Mouse (Mus musculus): Measurements from ENCODE around the gene Ptgr2. TPM values are rescaled to one million over a fixed set of nuclear protein-coding genes. Genes with fewer than 3 reads are reported as not detected.

Ptgr2 gene
- polyA plus RNA-seq, 1 experiment from 2014 or later = 35.3 TPM

DNA sequence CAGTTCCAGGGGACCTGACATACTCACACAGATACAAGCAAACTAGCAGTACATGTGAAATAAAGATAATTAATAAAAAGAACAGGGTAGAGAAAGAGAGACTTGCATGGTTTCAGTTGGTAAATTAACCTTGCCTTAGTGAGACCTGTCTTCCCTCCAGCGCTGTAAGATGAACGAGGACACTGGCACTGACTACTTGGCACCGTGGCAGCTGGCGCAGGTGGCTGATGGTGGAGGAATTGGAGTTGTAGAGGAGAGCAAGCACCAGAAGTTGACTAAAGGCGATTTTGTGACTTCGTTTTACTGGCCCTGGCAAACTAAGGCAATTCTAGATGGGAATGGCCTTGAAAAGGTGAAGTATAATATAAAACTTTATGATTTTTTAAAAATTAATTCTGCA, 12.8 kb downstream of the Ptgr2 start:
- Histone ChIP-seq H3K36me3 (ENCODE audit: control insufficient read depth, insufficient read depth) (peaks cover 63% of the 10 kb centered on the region), H3K9ac (ENCODE audit: low read depth, low read length) (no peak overlapping the region), H3K27me3 (replicated peaks; ENCODE audit: control insufficient read depth, insufficient read depth, low read length) (no peaks in the 10 kb centered on the region), H3K4me3 (ENCODE audit: low read depth, low read length) (no peak overlapping the region), H3K9me3 (ENCODE audit: control insufficient read depth) (no peaks in the 10 kb centered on the region), H3K4me1 (replicated peaks; ENCODE audit: control insufficient read depth, insufficient read depth, low read length) (no peaks in the 10 kb centered on the region), H3K4me2 (replicated peaks; ENCODE audit: low read depth) (no peak overlapping the region), H3K27ac (ENCODE audit: low read depth, low read length) (no peak overlapping the region)
- 93% methylated on average over 6 of the region's 6 CpGs for WGBS
- no peak for ATAC-seq
- no peak for TF ChIP-seq CTCF (IDR thresholded peaks at IDR 0.05; ENCODE audit: low read depth)

GRCm38 (mm10) chr12:84299265-84299664, 14.2 kb downstream of the Ptgr2 start:
- Histone ChIP-seq H3K4me1 (replicated peaks; ENCODE audit: control insufficient read depth, insufficient read depth, low read length) (no peaks in the 10 kb centered on the region), H3K9me3 (ENCODE audit: control insufficient read depth) (no peaks in the 10 kb centered on the region), H3K4me3 (ENCODE audit: low read depth, low read length) (no peak overlapping the region), H3K27ac (ENCODE audit: low read depth, low read length) (no peak overlapping the region), H3K36me3 (ENCODE audit: control insufficient read depth, insufficient read depth) (peaks cover 60% of the 10 kb centered on the region), H3K4me2 (replicated peaks; ENCODE audit: low read depth) (no peak overlapping the region), H3K9ac (ENCODE audit: low read depth, low read length) (no peak overlapping the region), H3K27me3 (replicated peaks; ENCODE audit: control insufficient read depth, insufficient read depth, low read length) (no peaks in the 10 kb centered on the region)
- no peak for ATAC-seq
- WGBS = 98% methylated on average over 2 of the region's 2 CpGs
- no peak for TF ChIP-seq CTCF (IDR thresholded peaks at IDR 0.05; ENCODE audit: low read depth)

- no peaks in the 10 kb centered on the region for H3K4me1 ChIP-seq (replicated peaks; ENCODE audit: control insufficient read depth, insufficient read depth, low read length)
- peak; percentile 95 for ATAC-seq
- H3K9me3 ChIP-seq (ENCODE audit: control insufficient read depth) = no peaks in the 10 kb centered on the region
- no peak for TF ChIP-seq CTCF (IDR thresholded peaks at IDR 0.05; ENCODE audit: low read depth)
- H3K27me3 ChIP-seq (replicated peaks; ENCODE audit: control insufficient read depth, insufficient read depth, low read length) = no peaks in the 10 kb centered on the region
- H3K27ac ChIP-seq (ENCODE audit: low read depth, low read length) = peak overlapping the region; percentile 85
- no peak overlapping the region for H3K4me3 ChIP-seq (ENCODE audit: low read depth, low read length)
- H3K36me3 ChIP-seq (ENCODE audit: control insufficient read depth, insufficient read depth) = peaks cover 42% of the 10 kb centered on the region
- no peak overlapping the region for H3K9ac ChIP-seq (ENCODE audit: low read depth, low read length)
- 56% methylated on average over 5 of the region's 5 CpGs for WGBS
- no peak overlapping the region for H3K4me2 ChIP-seq (replicated peaks; ENCODE audit: low read depth)
Measured at GRCm38 (mm10) chr12:84304101-84304500, 19.1 kb downstream of the Ptgr2 start.

- Histone ChIP-seq H3K9ac (ENCODE audit: low read depth, low read length) (no peak overlapping the region), H3K27ac (ENCODE audit: low read depth, low read length) (peak overlapping the region; percentile 85), H3K4me1 (replicated peaks; ENCODE audit: control insufficient read depth, insufficient read depth, low read length) (no peaks in the 10 kb centered on the region), H3K9me3 (ENCODE audit: control insufficient read depth) (no peaks in the 10 kb centered on the region), H3K27me3 (replicated peaks; ENCODE audit: control insufficient read depth, insufficient read depth, low read length) (no peaks in the 10 kb centered on the region), H3K4me3 (ENCODE audit: low read depth, low read length) (no peak overlapping the region), H3K4me2 (replicated peaks; ENCODE audit: low read depth) (no peak overlapping the region), H3K36me3 (ENCODE audit: control insufficient read depth, insufficient read depth) (peaks cover 38% of the 10 kb centered on the region)
- 64% methylated on average over 1 of the region's 1 CpGs for WGBS
- TF ChIP-seq CTCF (IDR thresholded peaks at IDR 0.05; ENCODE audit: low read depth) = no peak
- ATAC-seq = no peak
Measured at GRCm38 (mm10) chr12:84304554-84304953, 19.5 kb downstream of the Ptgr2 start.

DNA sequence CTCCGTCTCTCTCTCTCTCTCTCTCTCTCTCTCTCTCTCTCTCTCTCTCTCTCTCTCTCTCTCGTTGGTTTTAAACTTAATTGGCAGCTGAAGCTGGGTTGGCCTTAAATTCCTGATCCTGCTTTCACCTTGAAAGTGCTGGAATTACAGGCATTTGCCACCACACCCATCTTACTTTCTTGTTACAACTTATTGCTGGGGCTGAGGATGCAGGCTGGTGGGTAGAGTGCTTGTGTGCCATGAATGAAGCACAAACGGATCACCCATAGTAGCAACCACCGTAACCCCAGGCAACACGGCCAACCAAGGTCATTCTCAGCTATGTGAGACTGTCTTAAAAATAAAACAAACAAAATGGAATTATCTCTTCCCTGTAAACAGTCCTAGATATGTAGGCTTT, 26.3 kb downstream of the Ptgr2 start:
- TF ChIP-seq CTCF (IDR thresholded peaks at IDR 0.05; ENCODE audit: low read depth) = no peak
- Histone ChIP-seq H3K27ac (ENCODE audit: low read depth, low read length) (no peak overlapping the region), H3K9me3 (ENCODE audit: control insufficient read depth) (no peaks in the 10 kb centered on the region), H3K9ac (ENCODE audit: low read depth, low read length) (no peak overlapping the region), H3K4me1 (replicated peaks; ENCODE audit: control insufficient read depth, insufficient read depth, low read length) (no peaks in the 10 kb centered on the region), H3K27me3 (replicated peaks; ENCODE audit: control insufficient read depth, insufficient read depth, low read length) (no peaks in the 10 kb centered on the region), H3K4me2 (replicated peaks; ENCODE audit: low read depth) (no peak overlapping the region), H3K36me3 (ENCODE audit: control insufficient read depth, insufficient read depth) (peaks cover 15% of the 10 kb centered on the region; the same call in 1 of the 2 replicates), H3K4me3 (ENCODE audit: low read depth, low read length) (no peak overlapping the region)
- WGBS = 80% methylated on average over 3 of the region's 5 CpGs
- ATAC-seq = no peak

DNA sequence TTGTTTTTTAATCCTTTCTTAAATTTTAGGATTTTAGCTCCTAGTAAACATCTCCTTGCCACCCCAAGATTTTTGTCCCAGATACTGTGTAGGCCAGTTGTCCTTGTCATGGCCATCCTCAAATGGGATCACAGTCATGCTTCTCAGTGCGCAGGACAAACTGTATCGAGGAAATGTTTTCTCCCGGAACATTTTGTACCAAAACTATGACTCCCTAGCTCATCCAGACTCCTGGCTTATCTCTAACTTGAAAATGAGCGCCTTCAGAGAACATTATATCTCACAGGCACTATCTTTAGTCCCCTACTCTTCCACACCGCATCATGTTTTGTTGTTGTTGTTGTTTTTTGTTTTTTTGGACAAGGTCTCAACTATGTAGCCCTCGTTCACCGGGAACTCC, 31.0 kb downstream of the Ptgr2 start:
- WGBS = 30% methylated on average over 7 of the region's 7 CpGs
- Histone ChIP-seq H3K27ac (ENCODE audit: low read depth, low read length) (peak overlapping the region; percentile 97; the same call in 1 of the 2 replicates), H3K4me3 (ENCODE audit: low read depth, low read length) (peak overlapping the region; percentile 88), H3K27me3 (replicated peaks; ENCODE audit: control insufficient read depth, insufficient read depth, low read length) (no peaks in the 10 kb centered on the region), H3K9me3 (ENCODE audit: control insufficient read depth) (no peaks in the 10 kb centered on the region), H3K4me1 (replicated peaks; ENCODE audit: control insufficient read depth, insufficient read depth, low read length) (no peaks in the 10 kb centered on the region; the same call in 1 of the 2 replicates), H3K9ac (ENCODE audit: low read depth, low read length) (peak overlapping the region; percentile 95; the same call in 1 of the 2 replicates), H3K36me3 (ENCODE audit: control insufficient read depth, insufficient read depth) (peaks cover 9% of the 10 kb centered on the region; the same call in 1 of the 2 replicates), H3K4me2 (replicated peaks; ENCODE audit: low read depth) (peak overlapping the region; percentile 82)
- ATAC-seq = no peak
- no peak for TF ChIP-seq CTCF (IDR thresholded peaks at IDR 0.05; ENCODE audit: low read depth)
